Mouse (Mus musculus) liver, embryonic 15.5 days (tissue): Measurements from ENCODE around the gene Zbtb45. TPM values are rescaled to one million over a fixed set of nuclear protein-coding genes. Genes with fewer than 3 reads are reported as not detected.
A peak's percentile ranks its signal among the peaks of the same experiment; 100 is the strongest.

Experiments used
- ATAC-seq: fragments of 200-750 bp; cut with Nextera tagmentation; 2 replicates; pipeline ENCODE4 v1.8.0; 2017; ENCODE audit warnings: moderate number of reproducible peaks, mild to moderate bottlenecking, moderate library complexity; ENCODE audit not compliant: insufficient read depth
- H3K27ac ChIP-seq: fragments of 300-500 bp; sonication (generic); replicated peaks from 2 replicates; pipeline ENCODE4 v1.5.1; 2015; ENCODE audit warnings: mild to moderate bottlenecking, inconsistent platforms
- H3K27me3 ChIP-seq: fragments of 300-500 bp; sonication (generic); 2 replicates; pipeline ENCODE4 v1.6.1; 2015; ENCODE audit warnings: mild to moderate bottlenecking, inconsistent platforms
- H3K36me3 ChIP-seq: fragments of 300-500 bp; sonication (generic); replicated peaks from 2 replicates; pipeline ENCODE4 v1.6.1; 2015; ENCODE audit warnings: moderate library complexity, mild to moderate bottlenecking, inconsistent platforms
- H3K4me1 ChIP-seq: fragments of 300-500 bp; sonication (generic); replicated peaks from 2 replicates; pipeline ENCODE4 v1.6.1; 2015; ENCODE audit warnings: inconsistent platforms
- H3K4me2 ChIP-seq: fragments of 300-500 bp; sonication (generic); 2 replicates; pipeline ENCODE4 v1.6.1; 2015; ENCODE audit warnings: moderate library complexity, mild to moderate bottlenecking, inconsistent platforms
- H3K4me3 ChIP-seq: fragments of 300-500 bp; sonication (generic); replicated peaks from 2 replicates; pipeline ENCODE4 v1.5.1; 2015; ENCODE audit warnings: mild to moderate bottlenecking, inconsistent platforms
- H3K9ac ChIP-seq: fragments of 300-500 bp; sonication (generic); 2 replicates; pipeline ENCODE4 v1.6.1; 2015; ENCODE audit warnings: moderate library complexity, mild to moderate bottlenecking, inconsistent platforms
- H3K9me3 ChIP-seq: fragments of 300-500 bp; sonication (generic); replicated peaks from 2 replicates; pipeline ENCODE4 v1.6.1; 2016; ENCODE audit warnings: inconsistent platforms
- WGBS: fragments of 180-500 bp; shearing (Covaris S2); methylation state at CpG from one replicate; pipeline ENCODE4 v1.1.7; 2015; ENCODE audit warnings: mixed read lengths; ENCODE audit not compliant: insufficient replicate concordance; 5-methylcytosine and 5-hydroxymethylcytosine counted together
- polyA plus RNA-seq: library from polyadenylated mRNA; unstranded; fragments of >200 nt; fragmentation: Nextera tagmentation; extraction: Ambion mirVana; gene quantifications from 2 replicates; pipeline ENCODE4 v1.2.1, GENCODE M21; 2015

Zbtb45 gene
- polyA plus RNA-seq, 1 experiment from 2014 or later, result 11.8 TPM

DNA sequence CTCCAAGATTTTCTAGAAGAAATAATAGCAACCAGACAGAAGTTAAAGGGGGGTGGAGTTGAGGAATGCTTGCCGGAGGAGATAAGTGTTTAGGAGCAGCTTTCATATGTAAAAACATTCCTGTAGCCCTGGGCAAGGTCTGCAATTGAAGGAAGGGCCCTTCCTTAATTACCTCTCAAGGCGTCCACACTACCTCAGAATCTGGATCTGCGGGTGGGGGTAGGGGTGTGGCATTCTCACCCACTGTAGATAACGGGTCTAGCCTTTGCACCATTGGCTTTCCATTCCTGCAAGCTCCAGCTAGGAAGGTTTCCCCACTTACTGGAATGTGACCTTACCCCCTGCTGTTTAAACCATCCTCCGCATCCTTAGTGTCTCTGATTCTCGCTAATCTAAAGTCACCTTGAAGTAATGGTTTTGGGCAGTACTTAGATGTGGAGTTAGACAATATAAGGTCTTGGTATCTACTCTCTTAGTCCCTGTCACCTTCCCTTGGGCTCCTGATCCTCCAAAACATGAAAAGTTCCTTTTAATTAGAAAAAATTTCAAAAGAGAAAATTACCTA, 4.5 kb upstream of the Zbtb45 start:
- no peak overlapping the region for H3K27ac ChIP-seq
- no peak for ATAC-seq
- 40% methylated on average over 6 of the region's 6 CpGs for WGBS
- no peak overlapping the region for H3K4me3 ChIP-seq
- no peaks in the 10 kb centered on the region for H3K36me3 ChIP-seq
- no peak overlapping the region for H3K9ac ChIP-seq
- H3K9me3 ChIP-seq, result no peaks in the 10 kb centered on the region
- H3K4me2 ChIP-seq, result no peak overlapping the region
- H3K27me3 ChIP-seq, result no peaks in the 10 kb centered on the region
- H3K4me1 ChIP-seq, result peaks cover 45% of the 10 kb centered on the region

DNA sequence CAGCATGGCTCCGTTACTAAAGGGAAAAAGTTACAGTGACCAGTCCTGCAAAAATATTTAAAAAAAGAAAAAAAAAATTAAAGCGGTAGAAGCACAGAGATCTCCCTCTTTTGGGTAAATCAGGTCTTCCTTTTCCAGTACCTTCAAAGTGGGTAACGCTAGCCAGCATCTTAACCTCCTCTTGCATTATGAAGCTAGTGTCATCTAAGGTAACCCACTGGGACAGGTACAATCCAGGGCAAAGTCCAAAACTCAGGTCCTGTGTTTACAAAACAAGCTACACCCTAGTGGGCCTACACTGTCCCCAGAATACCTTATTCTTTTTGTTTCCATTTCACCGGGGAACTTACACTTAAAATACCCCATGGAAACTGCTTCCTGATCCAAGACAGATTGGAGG, 3.8 kb upstream of the Zbtb45 start:
- no peak overlapping the region for H3K27ac ChIP-seq
- H3K27me3 ChIP-seq, result no peaks in the 10 kb centered on the region
- H3K4me1 ChIP-seq, result peaks cover 49% of the 10 kb centered on the region
- H3K36me3 ChIP-seq, result no peaks in the 10 kb centered on the region
- no peaks in the 10 kb centered on the region for H3K9me3 ChIP-seq
- no peak for ATAC-seq
- no peak overlapping the region for H3K4me3 ChIP-seq
- no peak overlapping the region for H3K4me2 ChIP-seq
- 63% methylated on average over 4 of the region's 4 CpGs for WGBS
- H3K9ac ChIP-seq, result no peak overlapping the region

DNA sequence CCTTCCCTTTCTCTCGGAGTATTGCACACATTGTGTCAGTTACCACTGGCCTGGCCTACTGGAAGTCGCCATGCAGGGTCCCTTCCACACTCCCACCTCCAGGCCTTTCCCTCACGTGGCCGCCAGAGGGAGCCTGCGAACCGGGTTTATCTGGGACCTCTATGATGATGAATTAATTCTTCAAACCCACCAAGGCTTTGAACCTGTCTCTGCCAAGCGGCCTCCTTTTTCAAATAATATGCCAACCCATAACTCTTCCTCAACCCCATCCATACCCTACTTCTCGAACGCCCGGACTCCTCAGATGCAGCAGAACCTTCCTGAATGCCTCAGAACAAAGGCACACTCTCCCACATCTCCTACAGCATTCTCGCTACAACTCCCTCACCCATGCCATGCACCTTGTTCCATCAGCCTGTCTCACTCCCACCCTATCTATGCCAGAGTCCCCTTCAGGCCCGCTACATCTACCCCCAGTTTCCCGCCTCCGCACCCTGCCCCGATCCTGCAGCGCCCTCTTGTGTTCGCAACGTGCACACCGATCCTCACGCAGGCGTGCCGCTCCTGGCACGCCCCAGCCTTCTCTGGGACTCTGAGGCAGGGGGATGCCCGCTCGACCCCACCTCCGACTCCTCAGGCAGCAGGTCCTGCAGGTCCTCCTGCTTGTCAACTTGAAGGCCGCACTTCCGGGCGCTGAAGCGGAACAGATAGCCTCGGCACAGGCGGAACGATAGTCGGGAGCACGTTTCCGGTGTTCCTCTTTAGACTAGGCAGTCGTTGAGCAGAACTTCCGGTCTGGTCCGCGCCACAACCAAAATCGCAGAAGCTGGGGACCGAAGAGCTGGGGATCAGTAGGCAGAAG, 460 bp downstream of the Zbtb45 start:
- H3K27me3 ChIP-seq, result no peaks in the 10 kb centered on the region
- H3K4me2 ChIP-seq, result peak overlapping the region; percentile 92
- WGBS, result under 1% methylated on average over 42 of the region's 42 CpGs
- H3K27ac ChIP-seq, result peak overlapping the region; percentile 96
- peak; percentile 87 for ATAC-seq
- H3K4me1 ChIP-seq, result peaks cover 34% of the 10 kb centered on the region
- no peaks in the 10 kb centered on the region for H3K9me3 ChIP-seq
- peak overlapping the region; percentile 75 for H3K4me3 ChIP-seq
- peak overlapping the region; percentile 85 for H3K9ac ChIP-seq
- peaks cover 37% of the 10 kb centered on the region for H3K36me3 ChIP-seq

DNA sequence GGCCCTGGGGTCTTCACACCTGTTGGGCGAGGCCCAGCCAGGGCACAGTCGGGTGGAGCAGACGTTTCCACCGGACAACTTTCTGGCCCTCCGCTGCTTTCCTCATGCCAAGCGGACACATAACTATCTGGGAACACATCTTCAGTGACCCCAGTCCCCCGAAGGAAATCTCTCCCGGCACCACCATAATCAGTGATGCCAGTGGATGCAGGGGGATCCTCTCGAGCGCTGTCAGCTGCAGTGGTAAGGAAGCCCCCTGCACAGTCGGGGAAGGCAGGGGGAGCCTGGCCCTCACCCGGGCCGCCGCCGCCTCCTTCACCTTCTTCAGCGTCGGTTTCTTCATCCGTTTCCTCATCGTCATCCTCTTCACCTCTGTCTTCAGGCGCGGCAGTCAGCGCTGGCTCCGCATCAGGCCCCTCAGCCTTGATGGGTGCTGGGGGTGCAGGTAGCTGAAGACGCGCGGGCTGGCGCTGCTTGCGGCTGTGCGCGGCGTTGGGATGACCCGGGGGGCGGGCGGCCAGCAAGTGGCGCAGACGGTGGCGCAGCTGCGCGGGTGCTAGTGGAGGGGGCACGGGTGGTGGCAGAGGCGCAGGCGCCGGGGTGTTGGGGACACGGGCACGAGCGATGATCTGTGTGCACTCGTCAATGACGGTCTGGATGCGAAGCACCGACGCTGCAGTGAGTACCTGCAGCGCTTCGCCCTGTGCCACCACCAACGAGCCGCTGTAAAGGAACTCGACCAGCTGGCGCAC, 2.3 kb downstream of the Zbtb45 start:
- ATAC-seq, result no peak
- Histone ChIP-seq H3K36me3 (peaks cover 41% of the 10 kb centered on the region), H3K4me3 (no peak overlapping the region), H3K4me2 (no peak overlapping the region), H3K27ac (no peak overlapping the region), H3K4me1 (peaks cover 24% of the 10 kb centered on the region), H3K27me3 (no peaks in the 10 kb centered on the region), H3K9ac (no peak overlapping the region), H3K9me3 (no peaks in the 10 kb centered on the region)
- WGBS, result 83% methylated on average over 57 of the region's 57 CpGs

DNA sequence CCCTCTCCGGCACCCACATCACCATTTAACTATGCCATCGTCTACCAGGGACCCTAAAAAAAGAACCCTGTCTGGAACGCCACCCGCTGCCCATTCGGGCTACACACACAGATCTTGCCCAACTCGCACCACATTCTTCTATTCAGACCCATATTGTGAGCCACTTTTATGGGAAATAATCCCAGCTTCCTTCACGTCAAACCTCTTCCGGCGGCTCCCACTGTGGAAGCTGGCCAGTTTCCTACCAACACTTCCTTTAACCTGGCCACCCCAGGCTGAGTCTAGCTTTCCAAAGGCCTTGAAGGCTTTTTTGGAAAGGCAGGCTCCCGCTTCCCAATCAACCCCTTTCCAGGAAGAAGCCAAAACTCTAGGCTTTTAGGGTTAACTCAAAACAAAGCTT, 3.3 kb downstream of the Zbtb45 start:
- no peak overlapping the region for H3K4me3 ChIP-seq
- WGBS, result 85% methylated on average over 10 of the region's 10 CpGs

DNA sequence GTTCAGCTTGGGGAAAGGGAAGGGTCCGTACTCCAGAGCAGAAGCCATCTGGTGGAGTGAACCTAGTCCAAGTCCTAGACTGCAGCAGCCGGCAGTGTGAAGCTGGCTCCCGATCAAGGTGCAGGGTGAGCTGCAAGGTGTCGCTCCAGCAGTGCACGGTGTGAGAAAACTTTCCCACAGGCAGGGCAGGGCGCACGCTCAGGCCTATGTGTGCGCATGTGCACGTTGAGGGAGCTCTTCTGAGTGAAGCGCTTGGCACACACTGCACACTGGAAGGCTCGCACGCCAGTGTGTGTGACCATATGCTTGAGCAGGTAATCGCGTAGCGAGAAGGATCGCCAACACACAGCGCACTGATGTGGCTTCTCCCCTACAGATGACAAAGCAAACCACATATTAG, 3.8 kb downstream of the Zbtb45 start:
- no peak overlapping the region for H3K4me3 ChIP-seq
- H3K9me3 ChIP-seq, result no peaks in the 10 kb centered on the region
- H3K27ac ChIP-seq, result no peak overlapping the region
- no peaks in the 10 kb centered on the region for H3K27me3 ChIP-seq
- H3K4me1 ChIP-seq, result peaks cover 24% of the 10 kb centered on the region
- H3K36me3 ChIP-seq, result peaks cover 41% of the 10 kb centered on the region
- no peak overlapping the region for H3K9ac ChIP-seq
- 90% methylated on average over 17 of the region's 17 CpGs for WGBS
- no peak overlapping the region for H3K4me2 ChIP-seq
- ATAC-seq, result no peak

More for the DNA sequence above, 3.3 kb downstream of the Zbtb45 start:
- Histone ChIP-seq H3K4me2 (no peak overlapping the region), H3K9me3 (no peaks in the 10 kb centered on the region), H3K27me3 (no peaks in the 10 kb centered on the region), H3K27ac (no peak overlapping the region), H3K4me1 (peaks cover 24% of the 10 kb centered on the region), H3K36me3 (peaks cover 41% of the 10 kb centered on the region), H3K9ac (no peak overlapping the region)
- no peak for ATAC-seq

DNA sequence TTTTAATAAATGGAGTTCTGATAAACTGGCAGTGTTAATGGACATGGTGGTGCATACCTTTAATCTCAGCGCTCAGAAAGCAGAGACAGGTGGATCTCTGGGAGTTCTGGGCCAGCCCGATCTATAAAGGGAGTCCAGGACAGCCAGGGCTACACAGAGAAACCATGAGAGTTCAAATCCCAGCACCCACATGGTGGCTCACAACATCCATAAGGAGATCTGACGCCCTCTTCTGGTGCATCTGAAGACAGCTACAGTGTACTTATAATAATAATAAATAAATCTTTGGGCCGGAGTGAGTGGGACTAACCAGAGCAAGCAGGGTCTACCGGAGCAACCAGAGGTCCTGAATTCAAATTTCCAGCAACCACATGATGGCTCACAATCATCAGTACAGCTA, 6.5 kb downstream of the Zbtb45 start:
- no peaks in the 10 kb centered on the region for H3K9me3 ChIP-seq
- WGBS, result 69% methylated on average over 5 of the region's 5 CpGs
- peaks cover 4% of the 10 kb centered on the region for H3K4me1 ChIP-seq
- no peak overlapping the region for H3K27ac ChIP-seq
- H3K27me3 ChIP-seq, result no peaks in the 10 kb centered on the region
- ATAC-seq, result no peak
- H3K36me3 ChIP-seq, result peaks cover 40% of the 10 kb centered on the region
- H3K4me3 ChIP-seq, result no peak overlapping the region
- no peak overlapping the region for H3K4me2 ChIP-seq
- H3K9ac ChIP-seq, result no peak overlapping the region

DNA sequence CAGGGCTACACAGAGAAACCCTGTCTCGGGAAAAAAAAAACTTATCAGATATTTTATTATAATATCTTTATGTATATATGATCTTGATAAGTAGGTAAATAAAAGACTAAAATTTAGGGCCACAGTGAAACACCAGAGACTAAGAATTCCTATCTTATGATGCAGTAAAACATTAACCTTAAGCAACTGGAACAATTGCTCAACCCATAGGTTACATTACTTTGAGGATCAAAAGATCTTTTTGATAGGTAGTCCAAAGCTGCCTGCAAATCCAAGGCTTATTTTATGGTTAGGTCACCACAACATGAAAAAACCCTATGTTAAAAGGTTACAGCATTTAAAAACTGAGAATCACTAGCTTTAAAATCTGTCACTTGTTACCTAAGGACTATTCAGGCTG, 8.2 kb downstream of the Zbtb45 start:
- no peak for ATAC-seq
- H3K4me1 ChIP-seq, result no peaks in the 10 kb centered on the region
- 31% methylated on average over 1 of the region's 1 CpGs for WGBS

DNA sequence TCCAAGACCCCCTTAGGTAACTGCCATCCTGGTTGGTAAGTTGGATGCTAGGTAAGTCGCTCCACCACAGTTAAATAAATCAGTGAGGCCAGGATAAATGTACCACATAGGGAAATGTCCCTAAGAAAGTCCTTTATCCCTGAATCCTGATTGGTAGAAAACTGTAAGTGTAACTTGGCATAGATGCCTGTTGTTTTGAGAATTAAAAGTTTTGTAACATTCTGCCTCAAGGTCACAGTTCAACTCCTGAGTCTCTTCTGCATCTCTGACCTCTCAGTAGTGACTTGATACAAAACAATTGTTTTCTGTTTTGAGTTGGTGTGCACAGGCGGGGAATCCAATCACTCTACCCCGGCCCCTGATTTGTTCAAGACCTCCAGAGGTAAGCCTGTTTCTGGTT, 11.0 kb downstream of the Zbtb45 start, which contains the start of gene Trim28:
Gene Trim28 (plus strand): TSS at position 264 of the 400 bp plus-strand sequence.
- no peak within 1 kb of the TSS for H3K27ac ChIP-seq
- H3K9me3 ChIP-seq, result no peaks in the 10 kb centered on the region
- no peaks in the 10 kb centered on the region for H3K4me1 ChIP-seq
- no peaks in the 10 kb centered on the region; the same call in 1 of the 2 replicates for H3K27me3 ChIP-seq
- H3K4me2 ChIP-seq, result 0 out of 2 replicates have a peak within 1 kb of the TSS, but pooled peaks have one; percentile 41
- no peak within 1 kb of the TSS; the same call in 1 of the 2 replicates for H3K4me3 ChIP-seq
- no peak for ATAC-seq
- peaks cover 1% of the 10 kb centered on the region; the same call in 1 of the 2 replicates for H3K36me3 ChIP-seq
- 66% methylated on average over 3 of the region's 3 CpGs for WGBS
- H3K9ac ChIP-seq, result no peak within 1 kb of the TSS

More for the DNA sequence above, 8.2 kb downstream of the Zbtb45 start:
- no peaks in the 10 kb centered on the region; the same call in 1 of the 2 replicates for H3K27me3 ChIP-seq
- no peak overlapping the region for H3K4me3 ChIP-seq
- no peak overlapping the region for H3K4me2 ChIP-seq
- no peak overlapping the region for H3K9ac ChIP-seq
- H3K36me3 ChIP-seq, result peaks cover 22% of the 10 kb centered on the region
- no peaks in the 10 kb centered on the region for H3K9me3 ChIP-seq
- H3K27ac ChIP-seq, result no peak overlapping the region

DNA sequence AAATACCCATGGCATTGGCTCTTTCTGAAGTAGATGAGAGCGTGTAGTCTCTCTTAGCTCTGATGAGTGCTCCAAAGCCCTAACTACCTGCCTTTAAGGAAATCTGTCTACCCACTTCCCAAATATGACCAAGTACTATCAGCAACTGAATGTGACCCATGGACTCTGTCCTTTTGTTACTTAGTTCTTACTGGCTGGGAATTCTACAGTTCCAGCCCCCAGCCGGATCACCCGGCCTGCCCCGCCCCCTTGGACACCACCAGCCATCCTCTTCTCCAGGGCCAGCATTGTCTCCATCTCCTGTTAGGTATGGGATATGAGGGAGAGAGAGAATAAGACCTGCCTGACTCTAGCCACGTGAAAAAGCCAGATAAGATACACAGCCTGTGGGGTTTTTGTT, 11.8 kb downstream of the Zbtb45 start, which contains the start of gene Slc27a5:
Gene Slc27a5 (minus strand): TSS at position 140 of the 400 bp plus-strand sequence.
- Histone ChIP-seq H3K36me3 (no peaks in the 10 kb centered on the region), H3K4me2 (peak within 1 kb of the TSS; percentile 41), H3K27me3 (no peaks in the 10 kb centered on the region; the same call in 1 of the 2 replicates), H3K9me3 (no peaks in the 10 kb centered on the region), H3K4me1 (no peaks in the 10 kb centered on the region), H3K9ac (0 out of 2 replicates have a peak within 1 kb of the TSS, but pooled peaks have one; percentile 18), H3K27ac (peak within 1 kb of the TSS; percentile 45), H3K4me3 (no peak within 1 kb of the TSS; the same call in 1 of the 2 replicates)
- ATAC-seq, result peak; percentile 53; the same call in 1 of the 2 replicates
- 49% methylated on average over 5 of the region's 5 CpGs for WGBS
